Comparison of ENCODE assay signal across 8 mouse cellular contexts in the genomic region with DNA sequence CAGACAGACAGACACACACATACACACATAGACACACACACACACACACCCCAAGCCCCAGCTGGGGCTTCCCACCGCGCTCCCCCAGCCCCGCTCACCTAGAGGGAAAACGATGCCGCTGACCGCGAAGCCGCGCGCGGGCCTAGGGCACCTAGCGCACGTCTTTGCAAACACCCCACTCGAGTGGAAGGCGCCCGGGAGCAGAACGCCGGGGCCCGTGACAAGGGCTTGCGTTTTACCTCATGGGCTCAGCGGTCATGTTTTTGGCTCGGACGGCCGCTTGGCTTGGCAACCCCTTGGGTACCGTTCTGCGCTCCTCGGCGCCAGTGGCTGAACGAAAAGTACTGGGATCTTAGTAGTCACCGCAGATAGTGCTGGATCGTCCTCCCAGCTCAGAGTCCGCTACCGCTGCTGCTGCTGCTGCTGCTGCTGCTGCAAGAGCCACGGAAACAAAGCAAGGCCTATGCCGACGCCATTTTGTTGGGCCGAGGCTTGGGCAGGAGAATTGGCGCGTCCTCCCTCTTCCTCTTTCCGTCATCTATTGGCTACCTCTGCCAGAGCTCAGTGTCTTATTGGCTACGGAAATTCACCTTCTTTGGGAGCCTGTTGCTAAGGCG. TPM values are rescaled to one million over a fixed set of nuclear protein-coding genes. Genes with fewer than 3 reads are reported as not detected.
A peak's percentile ranks its signal among the peaks of the same experiment; 100 is the strongest.
DNase-seq lines count a peak whose midpoint lies in the region; ATAC-seq and TF ChIP-seq lines count a peak whose summit lies in the region.

A gene (minus strand): TSS at position 543 of the 617 bp plus-strand sequence.

- H3K4me2 ChIP-seq in hindbrain, embryonic 13.5 days: peak within 1 kb of the TSS; percentile 57

- 25% methylated on average over 39 of the region's 42 CpGs for WGBS in hindbrain, embryonic 13.5 days

- H3K4me3 ChIP-seq in hindbrain, embryonic 13.5 days: peak within 1 kb of the TSS; percentile 63

- no peaks in the 10 kb centered on the region for H3K36me3 ChIP-seq in hindbrain, embryonic 13.5 days

- no peak for TF ChIP-seq CTCF in Patski (IDR thresholded peaks at IDR 0.05)

- POLR2A ChIA-PET in Patski (lab: Charles Lee): no interaction called here

- peak within 1 kb of the TSS; percentile 89 for H3K9ac ChIP-seq in hindbrain, embryonic 13.5 days

- peaks cover 17% of the 10 kb centered on the region for H3K4me1 ChIP-seq in hindbrain, embryonic 13.5 days (replicated peaks)

- H3K9me3 ChIP-seq in hindbrain, embryonic 13.5 days: no peaks in the 10 kb centered on the region

- no peak for DNase-seq in Patski (ENCODE audit: low read depth, low spot score)
- peak; percentile 80 to 81 for DNase-seq in cerebellum, postnatal 14 days
- peak; percentile 55 to 67 for DNase-seq in frontal cortex, postnatal 14 days (ENCODE audit: low spot score in 2 of 2)
- DNase-seq in layer of hippocampus, postnatal 36 days: peak; percentile 70 to 75
- DNase-seq in lung, postnatal 36 days: peak; percentile 87
- DNase-seq in retina, postnatal 1 day: peak; percentile 91
- DNase-seq in urinary bladder, adult 2 months (ENCODE audit: low spot score): peak; percentile 35

- peak within 1 kb of the TSS; percentile 96 for H3K27ac ChIP-seq in hindbrain, embryonic 13.5 days

- peaks cover 7% of the 10 kb centered on the region for H3K27me3 ChIP-seq in Patski
- no peaks in the 10 kb centered on the region for H3K27me3 ChIP-seq in hindbrain, embryonic 13.5 days

- CTCF ChIA-PET in Patski (lab: Charles Lee): no interaction called here

- peak; percentile 90 for ATAC-seq in Patski
- ATAC-seq in hindbrain, embryonic 13.5 days (ENCODE audit: low FRiP score): peak; percentile 94

- in situ Hi-C loops in Patski (cut with MboI; ENCODE audit: low pct_unique_long_range_greater_than_20kb): no loop called here

RNA-seq across cellular contexts. Expression of the gene that starts here (rescaled TPM):
- 76.6 TPM for polyA plus RNA-seq in Patski (2021)
- polyA plus RNA-seq in hindbrain, embryonic 13.5 days (2015; fragmentation: Nextera tagmentation; extraction: Ambion mirVana): 258 and 267 TPM in 2 replicates
- total RNA-seq in layer of hippocampus, postnatal 36 days (2021): 100 to 1,000 TPM; 175 to 193 TPM
- polyA plus RNA-seq in urinary bladder, adult 2 months (2012; rRNA removed): 34.8 and 42.2 TPM in 2 replicates
